Mouse (Mus musculus) thymus, adult 2 months (tissue): ENCODE measurements around the gene Gm17482. TPM values are rescaled to one million over a fixed set of nuclear protein-coding genes. Genes with fewer than 3 reads are reported as not detected.

Source experiments
- DNase-seq: peaks from one replicate; pipeline ENCODE4 v3.0.0; 2021
- H3K27ac ChIP-seq: fragments of 200-500 bp; 2 replicates; pipeline ENCODE4 v1.5.1; 2012; ENCODE audit warnings: low read length, control low read depth; ENCODE audit not compliant: control insufficient read depth, insufficient read depth
- H3K27me3 ChIP-seq: fragments of 200-500 bp; 2 replicates; pipeline ENCODE4 v1.6.1; 2012; ENCODE audit warnings: mild to moderate bottlenecking, low read length, moderate library complexity, mixed read lengths; ENCODE audit not compliant: control insufficient read depth, insufficient read depth
- H3K36me3 ChIP-seq: fragments of 200-500 bp; 2 replicates; pipeline ENCODE4 v1.6.1; 2012; ENCODE audit warnings: mild to moderate bottlenecking, low read length, moderate library complexity; ENCODE audit not compliant: control insufficient read depth, insufficient read depth
- H3K4me1 ChIP-seq: fragments of 200-500 bp; replicated peaks from 2 replicates; pipeline ENCODE4 v1.6.1; 2012; ENCODE audit warnings: low read length; ENCODE audit not compliant: control insufficient read depth, insufficient read depth
- H3K4me3 ChIP-seq: fragments of 200-500 bp; 2 replicates; pipeline ENCODE4 v1.5.1; 2012; ENCODE audit warnings: mild to moderate bottlenecking, low read length, control low read depth, moderate library complexity; ENCODE audit not compliant: control insufficient read depth, insufficient read depth
- CTCF ChIP-seq: fragments of 200-500 bp; IDR thresholded peaks from 2 replicates; pipeline ENCODE4 v1.5.1; 2012; ENCODE audit warnings: mild to moderate bottlenecking, control low read depth, low read length, moderate library complexity, borderline replicate concordance; ENCODE audit not compliant: control insufficient read depth, poor library complexity, insufficient read depth; ENCODE audit errors: extremely low read depth
- POLR2A ChIP-seq: fragments of 200-500 bp; IDR thresholded peaks from 2 replicates; pipeline ENCODE4 v1.6.1; 2012; ENCODE audit warnings: mild to moderate bottlenecking, low read length, control low read depth, moderate library complexity; ENCODE audit not compliant: control insufficient read depth, poor library complexity, insufficient read depth; ENCODE audit errors: extremely low read depth
- WGBS: fragments of 180-500 bp; shearing (Covaris S2); methylation state at CpG from one replicate; pipeline ENCODE4 v1.1.7; 2018; 5-methylcytosine and 5-hydroxymethylcytosine counted together
- polyA plus RNA-seq: library from polyadenylated mRNA; depleted of rRNA; stranded (reverse); fragments of >200 nt; gene quantifications from 2 replicates; pipeline ENCODE4 v1.2.3, GENCODE M21; 2012

The Gm17482 gene
- polyA plus RNA-seq, 1 experiment: not detected

- WGBS: 90% methylated on average over 3 of the region's 3 CpGs
- Histone ChIP-seq H3K27ac (no peak overlapping the region), H3K36me3 (no peaks in the 10 kb centered on the region), H3K27me3 (no peaks in the 10 kb centered on the region), H3K4me3 (no peak overlapping the region), H3K4me1 (no peaks in the 10 kb centered on the region)
- no peak for TF ChIP-seq CTCF
- no peak for TF ChIP-seq POLR2A
- no peak for DNase-seq
These were observed 33.4 kb downstream of the Gm17482 start for GRCm38 (mm10) chr6:115260507-115260906.

GRCm38 (mm10) chr6:115266791-115267190 lies 39.6 kb downstream of the Gm17482 start:
- H3K27me3 ChIP-seq: no peaks in the 10 kb centered on the region
- no peaks in the 10 kb centered on the region for H3K36me3 ChIP-seq
- H3K4me1 ChIP-seq: no peaks in the 10 kb centered on the region
- TF ChIP-seq POLR2A (no peak), CTCF (no peak)
- WGBS: 84% methylated on average over 5 of the region's 5 CpGs
- no peak overlapping the region for H3K4me3 ChIP-seq
- DNase-seq: no peak
- no peak overlapping the region for H3K27ac ChIP-seq

GRCm38 (mm10) chr6:115267916-115268315 lies 40.8 kb downstream of the Gm17482 start:
- 76% methylated on average over 2 of the region's 2 CpGs for WGBS
- Histone ChIP-seq H3K4me1 (no peaks in the 10 kb centered on the region), H3K4me3 (no peak overlapping the region), H3K36me3 (no peaks in the 10 kb centered on the region), H3K27ac (no peak overlapping the region), H3K27me3 (no peaks in the 10 kb centered on the region)
- TF ChIP-seq CTCF (no peak), POLR2A (no peak)
- DNase-seq: peak; percentile 22

- DNase-seq: no peak
- Histone ChIP-seq H3K27me3 (no peaks in the 10 kb centered on the region), H3K4me3 (no peak overlapping the region), H3K27ac (no peak overlapping the region), H3K36me3 (no peaks in the 10 kb centered on the region), H3K4me1 (no peaks in the 10 kb centered on the region)
- TF ChIP-seq POLR2A: no peak
- TF ChIP-seq CTCF: no peak
- 90% methylated on average over 10 of the region's 10 CpGs for WGBS
These were observed 41.6 kb downstream of the Gm17482 start for GRCm38 (mm10) chr6:115268551-115269385.

- Histone ChIP-seq H3K27ac (no peak overlapping the region), H3K4me1 (no peaks in the 10 kb centered on the region), H3K36me3 (no peaks in the 10 kb centered on the region), H3K4me3 (no peak overlapping the region), H3K27me3 (no peaks in the 10 kb centered on the region)
- 85% methylated on average over 5 of the region's 5 CpGs for WGBS
- DNase-seq: no peak
- TF ChIP-seq CTCF (no peak), POLR2A (no peak)
These were observed 42.4 kb downstream of the Gm17482 start for GRCm38 (mm10) chr6:115269561-115269960.

GRCm38 (mm10) chr6:115270085-115270484 lies 42.9 kb downstream of the Gm17482 start:
- H3K4me1 ChIP-seq: no peaks in the 10 kb centered on the region
- no peak for TF ChIP-seq CTCF
- no peak for TF ChIP-seq POLR2A
- DNase-seq: no peak

More at GRCm38 (mm10) chr6:115270085-115270484, 42.9 kb downstream of the Gm17482 start:
- Histone ChIP-seq H3K27ac (no peak overlapping the region), H3K36me3 (no peaks in the 10 kb centered on the region), H3K27me3 (no peaks in the 10 kb centered on the region), H3K4me3 (no peak overlapping the region)
- WGBS: 67% methylated on average over 2 of the region's 2 CpGs
